Mouse (Mus musculus) heart, postnatal 0 days (tissue): ENCODE measurements at regions not wholly inside any gene's neighbourhood (a gene's known extent, or its start where the extent isn't known, plus 50 kb on each side); places are given as distances from the start of the nearest gene placed in this dataset.

Experiments used
- CTCF ChIP-seq: IDR thresholded peaks from 2 replicates; pipeline ENCODE4 v1.5.1; 2016; ENCODE audit warnings: antibody characterized with exemption, control low read depth, low read depth
- EP300 ChIP-seq: IDR thresholded peaks from 2 replicates; pipeline ENCODE4 v1.6.1; 2016; ENCODE audit warnings: antibody characterized with exemption, low read depth

DNA sequence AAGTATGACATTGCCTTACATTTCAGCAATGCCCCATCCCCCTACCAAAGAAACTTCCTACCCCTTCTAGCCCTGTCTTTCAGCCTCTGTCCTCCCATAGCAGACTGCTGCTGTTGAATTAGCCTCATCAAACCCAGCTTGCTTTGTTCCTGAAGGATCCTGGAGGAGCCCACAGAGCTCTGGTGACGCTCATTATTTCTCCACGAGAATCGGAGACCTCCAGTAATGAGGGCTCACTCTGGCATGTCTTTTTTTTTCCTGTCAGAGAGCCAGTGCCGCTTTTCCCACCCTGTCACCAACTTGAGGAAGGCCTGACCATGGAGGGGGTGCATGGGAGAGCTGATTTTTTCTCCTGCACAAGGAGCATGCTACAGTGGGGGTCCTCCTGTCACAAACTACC, 64.6 kb upstream of the Dab1 start:
- TF ChIP-seq CTCF = no peak
- no peak for TF ChIP-seq EP300
